Mouse (Mus musculus): Measurements from ENCODE around the gene Rgs7.

- TF ChIP-seq POLR2A (IDR thresholded peaks at IDR 0.05; ENCODE audit: borderline replicate concordance, extremely low read depth, low read depth, low read length) (no peak), CTCF (IDR thresholded peaks at IDR 0.05; ENCODE audit: insufficient read depth, low read length) (no peak)
Measured at GRCm38 (mm10) chr1:175290072-175290471, 202.2 kb downstream of the Rgs7 start.

Data from lung, adult 2 months (tissue).